Mouse (Mus musculus) neural tube, embryonic 15.5 days (tissue): ENCODE data around the gene Srcin1. TPM values are rescaled to one million over a fixed set of nuclear protein-coding genes. Genes with fewer than 3 reads are reported as not detected.

Experiments used
- ATAC-seq: fragments of 200-750 bp; cut with Nextera tagmentation; 2 replicates; pipeline ENCODE4 v1.8.0; 2017; ENCODE audit warnings: mild to moderate bottlenecking, moderate TSS enrichment, moderate library complexity; ENCODE audit not compliant: low FRiP score
- H3K27ac ChIP-seq: fragments of 300-500 bp; sonication (generic); replicated peaks from 2 replicates; pipeline ENCODE4 v1.5.1; 2015; ENCODE audit warnings: mild to moderate bottlenecking, inconsistent platforms
- H3K27me3 ChIP-seq: fragments of 300-500 bp; sonication (generic); replicated peaks from 2 replicates; pipeline ENCODE4 v1.6.1; 2015; ENCODE audit warnings: inconsistent platforms
- H3K36me3 ChIP-seq: fragments of 300-500 bp; sonication (generic); 2 replicates; pipeline ENCODE4 v1.6.1; 2015; ENCODE audit warnings: inconsistent platforms
- H3K4me1 ChIP-seq: fragments of 300-500 bp; sonication (generic); 2 replicates; pipeline ENCODE4 v1.6.1; 2015; ENCODE audit warnings: inconsistent platforms
- H3K4me2 ChIP-seq: fragments of 300-500 bp; sonication (generic); 2 replicates; pipeline ENCODE4 v1.6.1; 2015; ENCODE audit warnings: inconsistent platforms, mild to moderate bottlenecking, moderate library complexity
- H3K4me3 ChIP-seq: fragments of 300-500 bp; sonication (generic); replicated peaks from 2 replicates; pipeline ENCODE4 v1.5.1; 2015; ENCODE audit warnings: mild to moderate bottlenecking, inconsistent platforms
- H3K9ac ChIP-seq: fragments of 300-500 bp; sonication (generic); replicated peaks from 2 replicates; pipeline ENCODE4 v1.6.1; 2015; ENCODE audit warnings: mild to moderate bottlenecking, inconsistent platforms
- H3K9me3 ChIP-seq: fragments of 300-500 bp; sonication (generic); replicated peaks from 2 replicates; pipeline ENCODE4 v1.6.1; 2016; ENCODE audit warnings: inconsistent platforms
- WGBS: fragments of 180-500 bp; shearing (Covaris S2); methylation state at CpG from one replicate; pipeline ENCODE4 v1.1.7; 2015; ENCODE audit warnings: mixed read lengths; 5-methylcytosine and 5-hydroxymethylcytosine counted together
- polyA plus RNA-seq: library from polyadenylated mRNA; unstranded; fragments of >200 nt; fragmentation: Nextera tagmentation; extraction: Ambion mirVana; gene quantifications from 2 replicates; pipeline ENCODE4 v1.2.1, GENCODE M21; 2015

Gene Srcin1
- polyA plus RNA-seq, 1 experiment from 2014 or later: 10.5 TPM

DNA sequence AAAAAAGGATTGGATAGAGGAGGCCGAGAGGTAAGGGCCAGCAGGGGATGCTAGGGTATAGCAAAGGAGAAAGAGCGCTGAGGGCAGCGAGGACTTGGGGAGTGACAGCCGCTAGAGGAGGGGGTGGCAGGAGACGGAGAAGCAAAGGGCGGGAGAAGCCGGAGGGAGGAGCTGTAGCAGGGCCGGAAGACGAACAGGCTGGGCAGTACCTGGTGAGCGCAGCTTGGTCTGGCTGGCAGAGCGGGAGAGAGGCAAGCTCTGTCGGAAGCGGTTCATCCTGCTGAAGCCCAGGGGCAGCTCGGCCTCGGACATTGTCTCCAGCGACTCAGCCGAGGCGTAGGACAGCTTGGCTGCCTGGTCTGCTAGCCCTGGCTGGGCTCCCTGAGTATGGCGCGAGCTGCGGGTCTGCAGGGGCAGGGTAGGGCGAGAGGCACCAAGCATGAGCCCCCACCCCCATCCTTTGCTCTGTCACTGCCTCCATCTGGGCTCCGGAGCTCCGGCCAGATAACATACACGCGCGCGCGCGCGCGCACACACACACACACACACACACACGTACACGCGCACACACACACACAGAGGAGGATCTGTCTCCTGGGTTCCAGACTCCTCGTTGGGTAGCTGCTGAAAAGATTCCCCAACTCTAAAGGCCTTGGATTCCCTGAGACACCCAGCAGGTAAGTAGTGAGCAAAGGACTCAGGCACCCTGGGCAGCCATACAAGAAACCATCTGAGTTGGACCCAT lies 39.0 kb downstream of the Srcin1 start:
- 0 out of 2 replicates have a peak overlapping the region, but pooled peaks have one; percentile 0 for H3K27ac ChIP-seq
- H3K4me1 ChIP-seq: peaks cover 45% of the 10 kb centered on the region
- peak overlapping the region; percentile 58 for H3K4me2 ChIP-seq
- H3K9me3 ChIP-seq: no peaks in the 10 kb centered on the region
- peak overlapping the region; percentile 27 for H3K4me3 ChIP-seq
- H3K9ac ChIP-seq: no peak overlapping the region
- peak; percentile 43; the same call in 1 of the 2 replicates for ATAC-seq
- H3K36me3 ChIP-seq: peaks cover 13% of the 10 kb centered on the region; the same call in 1 of the 2 replicates
- WGBS: 7% methylated on average over 35 of the region's 36 CpGs
- H3K27me3 ChIP-seq: peaks cover 61% of the 10 kb centered on the region

DNA sequence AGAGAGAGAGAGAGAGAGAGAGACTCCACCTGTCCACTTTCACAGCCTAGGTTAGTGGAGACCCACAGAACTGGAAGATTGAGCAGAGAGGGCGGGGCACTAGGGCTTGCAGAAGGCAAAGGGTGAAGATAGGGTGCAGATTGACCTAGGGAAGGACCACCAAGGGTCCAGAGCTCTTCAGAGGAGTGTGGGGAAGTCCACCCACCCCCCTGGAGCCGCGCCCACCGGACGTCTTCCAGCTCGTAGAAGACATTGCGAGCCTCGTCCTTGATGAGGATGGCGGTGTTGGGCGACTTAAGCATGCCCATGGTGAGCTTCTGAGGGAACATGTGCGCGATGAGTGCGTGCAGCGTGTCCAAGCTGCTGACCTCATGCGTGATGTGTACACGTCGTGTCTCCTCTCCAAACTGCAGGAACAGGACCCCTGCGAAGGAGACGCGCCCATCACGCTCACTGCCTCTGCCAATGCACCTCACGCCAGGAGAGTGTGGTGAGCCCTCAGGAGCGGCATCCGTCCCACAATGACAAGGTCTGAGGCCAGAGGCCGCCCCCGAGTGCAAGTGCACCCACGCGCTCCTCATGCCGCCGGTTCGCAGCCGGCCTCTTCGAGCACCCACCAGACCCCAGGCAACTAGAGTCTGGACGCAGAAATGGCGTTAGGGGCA lies 39.8 kb downstream of the Srcin1 start:
- WGBS: 26% methylated on average over 35 of the region's 35 CpGs
- ATAC-seq: no peak
- H3K4me3 ChIP-seq: peak overlapping the region; percentile 27; the same call in 1 of the 2 replicates
- H3K4me1 ChIP-seq: peaks cover 49% of the 10 kb centered on the region
- peak overlapping the region; percentile 58 for H3K4me2 ChIP-seq
- H3K9me3 ChIP-seq: no peaks in the 10 kb centered on the region
- no peak overlapping the region for H3K27ac ChIP-seq
- peaks cover 57% of the 10 kb centered on the region for H3K27me3 ChIP-seq
- peaks cover 12% of the 10 kb centered on the region; the same call in 1 of the 2 replicates for H3K36me3 ChIP-seq
- no peak overlapping the region for H3K9ac ChIP-seq

DNA sequence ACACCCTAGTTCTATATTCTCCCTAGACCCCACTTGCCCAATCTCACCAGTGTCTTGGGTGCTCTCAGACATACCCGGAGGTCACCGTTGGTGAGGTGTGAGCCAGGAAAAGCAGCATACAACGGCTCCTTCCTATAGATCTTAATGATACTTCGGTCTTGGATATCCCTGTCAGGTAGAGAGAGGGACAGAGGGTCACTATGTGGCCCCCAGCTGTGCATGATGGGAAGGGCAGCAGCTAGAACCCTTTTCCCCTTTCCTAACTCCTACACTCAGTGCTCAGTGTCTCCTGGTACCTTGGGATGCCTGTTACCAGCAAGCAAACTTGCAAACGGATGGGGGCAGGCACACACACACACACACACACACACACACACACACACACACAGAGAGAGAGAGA lies 40.3 kb downstream of the Srcin1 start:
- Histone ChIP-seq H3K27ac (no peak overlapping the region), H3K9me3 (no peaks in the 10 kb centered on the region), H3K27me3 (peaks cover 57% of the 10 kb centered on the region), H3K4me3 (no peak overlapping the region), H3K4me2 (no peak overlapping the region), H3K36me3 (peaks cover 16% of the 10 kb centered on the region; the same call in 1 of the 2 replicates), H3K4me1 (peaks cover 46% of the 10 kb centered on the region), H3K9ac (no peak overlapping the region)
- no peak for ATAC-seq
- WGBS: 48% methylated on average over 5 of the region's 5 CpGs

GRCm38 (mm10) chr11:97535308-97535630 lies 40.7 kb downstream of the Srcin1 start:
- Histone ChIP-seq H3K9ac (no peak overlapping the region), H3K27me3 (peaks cover 57% of the 10 kb centered on the region), H3K4me2 (no peak overlapping the region), H3K4me1 (peaks cover 44% of the 10 kb centered on the region), H3K27ac (no peak overlapping the region), H3K4me3 (no peak overlapping the region), H3K9me3 (no peaks in the 10 kb centered on the region), H3K36me3 (peaks cover 16% of the 10 kb centered on the region; the same call in 1 of the 2 replicates)
- WGBS: 38% methylated on average over 5 of the region's 5 CpGs
- no peak for ATAC-seq

DNA sequence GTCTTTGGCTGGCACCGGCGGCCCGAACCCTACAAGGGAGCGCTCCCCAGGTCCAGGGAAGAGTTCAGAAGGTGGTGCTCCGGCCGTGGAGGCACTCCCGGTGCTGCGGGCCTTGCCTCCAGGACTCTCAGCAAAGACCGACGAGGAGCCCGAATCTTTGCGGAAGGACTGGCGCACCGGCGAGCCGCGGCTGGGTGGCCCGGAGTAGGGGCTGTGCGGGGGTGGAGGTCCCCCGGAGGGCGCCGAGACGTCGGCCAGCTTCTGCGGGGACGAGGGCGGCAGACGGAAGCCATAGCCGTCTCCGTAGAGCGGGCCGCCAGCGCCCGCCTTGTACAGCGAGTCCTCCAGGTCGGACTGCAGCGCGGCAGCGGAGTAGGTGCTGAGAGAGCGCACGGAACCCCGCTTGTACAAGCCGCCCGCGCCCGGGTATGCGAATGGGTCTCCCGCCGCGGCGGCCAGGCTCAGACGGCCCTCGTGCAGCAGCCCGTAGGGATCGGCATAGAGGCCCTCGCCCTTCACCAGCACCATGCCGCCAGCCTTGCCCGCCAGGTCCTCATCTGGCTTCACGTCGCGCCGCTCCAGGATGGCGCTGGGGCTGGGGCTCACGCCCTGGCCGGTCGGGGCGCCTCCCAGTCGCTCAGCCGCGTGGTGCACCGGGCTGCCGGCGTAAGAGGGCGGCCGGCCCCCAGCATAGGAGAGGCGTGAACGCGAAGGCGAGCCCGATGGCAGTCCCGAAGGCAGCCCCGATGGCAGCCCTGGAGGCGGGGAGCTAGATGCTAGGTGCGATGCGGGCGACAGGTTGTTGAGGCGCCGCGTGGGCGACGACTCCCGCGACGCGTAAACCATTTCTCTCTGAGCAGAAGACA lies 41.3 kb downstream of the Srcin1 start:
- no peak for ATAC-seq
- Histone ChIP-seq H3K27me3 (peaks cover 57% of the 10 kb centered on the region), H3K36me3 (peaks cover 17% of the 10 kb centered on the region), H3K27ac (no peak overlapping the region), H3K4me3 (peak overlapping the region; percentile 7; the same call in 1 of the 2 replicates), H3K4me1 (peaks cover 41% of the 10 kb centered on the region), H3K9me3 (no peaks in the 10 kb centered on the region), H3K9ac (no peak overlapping the region), H3K4me2 (peak overlapping the region; percentile 34)
- WGBS: 9% methylated on average over 93 of the region's 95 CpGs

DNA sequence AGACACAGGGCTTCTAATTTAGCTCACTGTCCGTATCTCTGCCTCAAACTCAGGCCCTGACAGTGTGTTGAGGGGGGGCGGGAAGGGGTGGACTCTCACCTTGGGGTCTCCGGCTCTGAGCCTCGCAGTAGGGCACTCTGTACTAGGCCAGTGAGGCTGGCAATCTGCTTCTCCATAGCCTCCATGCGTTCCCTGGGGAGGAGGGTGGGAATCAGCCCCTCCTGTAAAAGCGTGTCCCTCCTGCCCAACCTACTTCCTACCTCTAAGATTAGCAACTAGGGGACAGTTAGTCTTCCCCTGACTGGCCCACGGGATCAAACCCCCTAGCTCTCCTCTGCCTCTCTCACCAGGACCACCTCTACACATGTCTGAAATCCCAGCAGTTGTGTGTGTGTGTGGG lies 42.3 kb downstream of the Srcin1 start:
- ATAC-seq: no peak
- WGBS: 35% methylated on average over 7 of the region's 7 CpGs
- H3K9me3 ChIP-seq: no peaks in the 10 kb centered on the region
- H3K27ac ChIP-seq: no peak overlapping the region
- H3K36me3 ChIP-seq: peaks cover 22% of the 10 kb centered on the region
- no peak overlapping the region for H3K9ac ChIP-seq
- H3K4me1 ChIP-seq: peaks cover 41% of the 10 kb centered on the region
- no peak overlapping the region for H3K4me2 ChIP-seq
- H3K27me3 ChIP-seq: peaks cover 57% of the 10 kb centered on the region
- no peak overlapping the region for H3K4me3 ChIP-seq

DNA sequence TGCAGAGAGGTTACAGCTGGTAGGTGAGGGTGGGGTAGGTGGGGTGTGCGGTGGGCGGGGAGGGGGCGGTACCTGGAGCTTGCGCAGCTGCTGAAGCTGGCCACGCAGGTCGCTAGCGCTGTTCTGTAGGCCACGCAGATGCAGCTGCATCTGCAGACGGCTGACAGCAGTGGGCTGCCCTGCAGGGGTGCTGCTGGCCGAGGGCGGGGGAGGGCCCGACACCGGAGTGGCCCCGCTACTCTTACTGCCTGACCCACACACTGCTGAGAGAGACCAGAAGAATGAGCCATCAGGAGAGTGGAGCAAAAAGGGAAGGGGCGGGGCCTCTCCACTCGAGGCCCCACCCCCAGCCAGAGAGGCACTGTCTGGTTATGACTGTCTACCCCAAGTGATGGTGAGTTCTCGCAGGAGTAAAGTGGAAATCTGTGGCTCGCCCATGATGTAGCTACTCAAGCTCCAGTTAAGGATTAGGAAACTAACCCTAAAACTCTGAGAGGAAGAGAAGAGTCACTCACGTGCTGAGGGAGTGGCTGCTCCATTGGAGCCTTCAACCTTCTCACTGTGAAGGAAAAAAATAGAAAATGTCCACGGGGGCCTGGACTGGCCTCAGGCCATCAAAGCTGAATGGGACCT lies 42.9 kb downstream of the Srcin1 start:
- H3K9me3 ChIP-seq: no peaks in the 10 kb centered on the region
- H3K27ac ChIP-seq: no peak overlapping the region
- peaks cover 41% of the 10 kb centered on the region for H3K4me1 ChIP-seq
- peak; percentile 14; the same call in 1 of the 2 replicates for ATAC-seq
- no peak overlapping the region for H3K9ac ChIP-seq
- no peak overlapping the region for H3K4me2 ChIP-seq
- peaks cover 22% of the 10 kb centered on the region for H3K36me3 ChIP-seq
- peaks cover 57% of the 10 kb centered on the region for H3K27me3 ChIP-seq
- no peak overlapping the region for H3K4me3 ChIP-seq
- WGBS: 14% methylated on average over 20 of the region's 20 CpGs

DNA sequence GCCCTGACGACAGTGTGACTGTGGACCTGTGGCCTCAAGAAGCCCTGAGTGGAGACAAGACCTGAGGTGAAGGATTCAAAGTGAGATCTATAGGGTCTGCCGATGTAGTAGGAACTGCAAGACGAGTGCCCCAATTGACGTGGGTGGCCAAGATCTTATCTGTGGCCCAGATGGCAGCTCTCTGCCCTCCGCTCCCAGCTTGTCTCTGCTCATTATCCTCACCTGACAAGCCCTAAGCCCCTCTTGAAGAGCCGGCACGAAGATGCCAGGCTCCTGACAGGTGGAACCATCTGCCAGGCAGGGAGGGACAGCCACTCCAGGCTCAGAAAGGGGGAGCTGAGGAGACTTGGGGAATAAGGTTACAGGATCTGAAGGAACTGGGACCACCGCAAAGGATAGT lies 43.6 kb downstream of the Srcin1 start:
- 38% methylated on average over 8 of the region's 8 CpGs for WGBS

DNA sequence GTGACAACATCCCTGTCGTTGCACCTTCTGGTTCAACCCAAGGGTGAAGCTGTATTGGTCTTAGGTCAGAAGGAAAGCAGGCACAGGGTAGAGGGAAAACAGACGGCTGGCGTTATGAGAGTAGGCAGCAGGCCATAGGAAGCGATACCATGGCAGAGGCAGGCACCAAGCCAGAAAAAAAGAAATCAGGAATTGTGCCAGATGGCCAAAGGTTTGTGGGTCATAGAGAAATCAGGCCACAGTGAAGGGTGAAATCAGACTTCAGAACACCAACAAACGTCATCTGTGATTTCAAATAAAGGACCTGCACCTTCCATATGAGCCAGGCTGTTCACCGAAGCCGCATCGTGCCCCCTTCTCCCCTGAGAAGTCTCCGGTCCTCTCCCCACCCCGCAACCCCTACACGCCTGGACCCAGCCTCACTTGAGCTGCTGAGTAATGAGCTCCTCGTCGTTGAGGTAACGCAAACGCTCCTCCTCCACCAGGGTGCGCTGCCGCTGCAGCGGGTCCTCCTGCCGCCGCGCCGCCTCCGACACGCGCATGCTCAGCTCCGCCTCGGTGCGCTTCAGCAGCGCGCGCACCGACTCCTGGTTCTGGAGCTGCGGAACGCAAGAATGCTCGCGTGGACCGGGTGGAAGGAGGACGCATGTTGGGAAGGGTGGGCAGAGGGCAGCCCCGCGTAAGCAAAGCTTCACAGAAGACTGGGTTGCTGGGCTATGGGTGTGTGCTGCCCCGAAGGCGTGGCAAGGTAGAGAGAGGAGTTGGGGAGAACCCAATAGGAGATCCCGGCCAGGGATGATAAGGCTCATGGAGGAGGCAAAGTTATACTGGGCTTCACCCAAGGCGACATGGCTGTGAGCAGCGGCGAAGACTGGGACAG lies 44.4 kb downstream of the Srcin1 start:
- WGBS: 8% methylated on average over 46 of the region's 46 CpGs
- ATAC-seq: peak; percentile 54
- peaks cover 24% of the 10 kb centered on the region for H3K36me3 ChIP-seq
- peaks cover 43% of the 10 kb centered on the region for H3K27me3 ChIP-seq
- peak overlapping the region; percentile 64 for H3K4me2 ChIP-seq
- peaks cover 28% of the 10 kb centered on the region for H3K4me1 ChIP-seq
- no peaks in the 10 kb centered on the region for H3K9me3 ChIP-seq
- peak overlapping the region; percentile 33 for H3K4me3 ChIP-seq
- no peak overlapping the region for H3K27ac ChIP-seq
- H3K9ac ChIP-seq: peak overlapping the region; percentile 5; the same call in 1 of the 2 replicates

More for the DNA sequence above, 43.6 kb downstream of the Srcin1 start:
- Histone ChIP-seq H3K27me3 (peaks cover 50% of the 10 kb centered on the region), H3K27ac (no peak overlapping the region), H3K9me3 (no peaks in the 10 kb centered on the region), H3K4me2 (peak overlapping the region; percentile 64; the same call in 1 of the 2 replicates), H3K4me1 (peaks cover 35% of the 10 kb centered on the region), H3K36me3 (peaks cover 22% of the 10 kb centered on the region), H3K4me3 (no peak overlapping the region), H3K9ac (no peak overlapping the region)
- ATAC-seq: no peak

- Histone ChIP-seq H3K4me3 (no peak overlapping the region), H3K4me1 (peaks cover 23% of the 10 kb centered on the region), H3K9ac (no peak overlapping the region), H3K9me3 (no peaks in the 10 kb centered on the region), H3K36me3 (peaks cover 28% of the 10 kb centered on the region), H3K27me3 (peaks cover 36% of the 10 kb centered on the region), H3K4me2 (no peak overlapping the region), H3K27ac (no peak overlapping the region)
- no peak for ATAC-seq
- WGBS: 59% methylated on average over 5 of the region's 5 CpGs
These were observed 45.0 kb downstream of the Srcin1 start for GRCm38 (mm10) chr11:97530961-97531360.
